Mouse (Mus musculus) MEL (cell line): ENCODE data around the gene D430041D05Rik. TPM values are rescaled to one million over a fixed set of nuclear protein-coding genes. Genes with fewer than 3 reads are reported as not detected.

Experiments used
- DNase-seq: peaks from one replicate; pipeline ENCODE4 v3.0.0; 2011; ENCODE audit warnings: low read depth, low spot score
- H3K27ac ChIP-seq: 2 replicates; pipeline ENCODE4 v1.5.1; 2012; ENCODE audit warnings: low read depth, mild to moderate bottlenecking, control low read depth, low read length, moderate library complexity; ENCODE audit not compliant: control insufficient read depth
- H3K27me3 ChIP-seq, 2 experiments: fragments of 150-350 bp in 1 of 2; sonication (generic) in 1 of 2; 2 replicates each; pipeline ENCODE4 v1.6.1; 2012; ENCODE audit warnings: low read length in 2 of 2, mild to moderate bottlenecking in 2 of 2, improper control_type of control experiment in 1 of 2, moderate library complexity in 1 of 2; ENCODE audit not compliant: insufficient read depth in 2 of 2, control insufficient read depth in 1 of 2
- H3K36me3 ChIP-seq, 2 experiments: 2 replicates each; pipeline ENCODE4 v1.6.1; 2012 to 2014; ENCODE audit warnings: low read length in 2 of 2, improper control_type of control experiment in 1 of 2, inconsistent platforms in 1 of 2, mild to moderate bottlenecking in 1 of 2; ENCODE audit not compliant: insufficient read depth in 2 of 2, control insufficient read depth in 1 of 2
- H3K4me1 ChIP-seq, 2 experiments: fragments of 150-350 bp in 1 of 2; sonication (generic) in 1 of 2; 2 replicates each; pipeline ENCODE4 v1.6.1; 2012; ENCODE audit warnings: low read length in 2 of 2, improper control_type of control experiment in 1 of 2, mild to moderate bottlenecking in 1 of 2; ENCODE audit not compliant: insufficient read depth in 2 of 2, control insufficient read depth in 1 of 2
- H3K4me3 ChIP-seq, 2 experiments: fragments of 150-350 bp in 1 of 2; sonication (generic) in 1 of 2; 2 replicates each; pipeline ENCODE4 v1.5.1; 2012; ENCODE audit warnings: low read depth in 2 of 2, low read length in 2 of 2, mild to moderate bottlenecking in 2 of 2, moderate library complexity in 2 of 2, control low read depth in 1 of 2, improper control_type of control experiment in 1 of 2; ENCODE audit not compliant: control insufficient read depth in 1 of 2, insufficient read depth in 1 of 2
- H3K79me2 ChIP-seq: 2 replicates; pipeline ENCODE4 v1.6.1; 2012; ENCODE audit warnings: mild to moderate bottlenecking, low read length, moderate library complexity; ENCODE audit not compliant: control insufficient read depth, poor library complexity, insufficient read depth
- H3K9ac ChIP-seq: 2 replicates; pipeline ENCODE4 v1.6.1; 2012; ENCODE audit warnings: low read depth, mild to moderate bottlenecking, control low read depth, low read length, moderate library complexity; ENCODE audit not compliant: control insufficient read depth, poor library complexity, severe bottlenecking
- H3K9me3 ChIP-seq: fragments of 150-350 bp; sonication (generic); replicated peaks from 2 replicates; pipeline ENCODE4 v1.6.1; 2012; ENCODE audit warnings: mild to moderate bottlenecking, low read length, improper control_type of control experiment, moderate library complexity; ENCODE audit not compliant: insufficient read depth
- CHD1 ChIP-seq: IDR thresholded peaks from 2 replicates; pipeline ENCODE4 v1.6.1; 2012; ENCODE audit warnings: low read depth, mild to moderate bottlenecking, inconsistent platforms, low read length, improper control_type of control experiment
- CHD2 ChIP-seq: IDR thresholded peaks from 2 replicates; pipeline ENCODE4 v1.6.1; 2011; ENCODE audit warnings: low read length, improper control_type of control experiment
- E2F4 ChIP-seq: IDR thresholded peaks from 2 replicates; pipeline ENCODE4 v1.6.1; 2011; ENCODE audit warnings: low read depth, low read length, improper control_type of control experiment, borderline replicate concordance
- EP300 ChIP-seq, 2 experiments: IDR thresholded peaks; 2 replicates each; pipeline ENCODE4 v1.6.1; 2011; ENCODE audit warnings: improper control_type of control experiment in 2 of 2, low read length in 2 of 2, low read depth in 1 of 2, mild to moderate bottlenecking in 1 of 2
- GATA1 ChIP-seq: IDR thresholded peaks from 2 replicates; pipeline ENCODE4 v1.6.1; 2011; ENCODE audit warnings: low read depth, low read length, improper control_type of control experiment
- HCFC1 ChIP-seq: IDR thresholded peaks from 2 replicates; pipeline ENCODE4 v1.6.1; 2012; ENCODE audit warnings: low read depth, mild to moderate bottlenecking, inconsistent platforms, low read length, improper control_type of control experiment, moderate library complexity
- JUND ChIP-seq: IDR thresholded peaks from 2 replicates; pipeline ENCODE4 v1.6.1; 2011; ENCODE audit warnings: low read depth, mild to moderate bottlenecking, improper control_type of control experiment, low read length
- KAT2A ChIP-seq: conservative IDR thresholded peaks from 2 replicates; pipeline ENCODE4 v1.6.1; 2012; ENCODE audit warnings: low read depth, low read length, improper control_type of control experiment, inconsistent platforms
- MAFK ChIP-seq: IDR thresholded peaks from 2 replicates; pipeline ENCODE4 v1.6.1; 2011; ENCODE audit warnings: low read depth, mild to moderate bottlenecking, low read length, improper control_type of control experiment, borderline replicate concordance
- MAX ChIP-seq: IDR thresholded peaks from 2 replicates; pipeline ENCODE4 v1.6.1; 2011; ENCODE audit warnings: low read length, improper control_type of control experiment
- MEF2A ChIP-seq: IDR thresholded peaks from 2 replicates; pipeline ENCODE4 v1.6.1; 2014; ENCODE audit warnings: low read depth, mild to moderate bottlenecking, inconsistent platforms, low read length, improper control_type of control experiment; ENCODE audit not compliant: poor library complexity, insufficient replicate concordance, severe bottlenecking; ENCODE audit errors: extremely low read depth
- MXI1 ChIP-seq: IDR thresholded peaks from 2 replicates; pipeline ENCODE4 v1.6.1; 2011; ENCODE audit warnings: mild to moderate bottlenecking, low read depth, low read length, improper control_type of control experiment
- MYB ChIP-seq: IDR thresholded peaks from 2 replicates; pipeline ENCODE4 v1.6.1; 2011; ENCODE audit warnings: mild to moderate bottlenecking, low read depth, low read length, improper control_type of control experiment
- NELFE ChIP-seq: IDR thresholded peaks from 2 replicates; pipeline ENCODE4 v1.6.1; 2011; ENCODE audit warnings: low read depth, low read length, improper control_type of control experiment
- NRF1 ChIP-seq: IDR thresholded peaks from 2 replicates; pipeline ENCODE4 v1.6.1; 2014; ENCODE audit warnings: low read depth, mild to moderate bottlenecking, inconsistent platforms, low read length, improper control_type of control experiment, moderate library complexity; ENCODE audit not compliant: poor library complexity, insufficient read depth, severe bottlenecking
- POLR2A ChIP-seq, 2 experiments: IDR thresholded peaks; 2 replicates each; pipeline ENCODE4 v1.6.1; 2011 to 2012; ENCODE audit warnings: low read length in 2 of 2, mild to moderate bottlenecking in 2 of 2, control low read depth in 1 of 2, improper control_type of control experiment in 1 of 2, low read depth in 1 of 2, moderate library complexity in 1 of 2; ENCODE audit not compliant: control insufficient read depth in 1 of 2, insufficient read depth in 1 of 2, poor library complexity in 1 of 2
- POLR2AphosphoS2 ChIP-seq: IDR thresholded peaks from 2 replicates; pipeline ENCODE4 v1.6.1; 2011; ENCODE audit warnings: low read length, improper control_type of control experiment
- POLR2AphosphoS5 ChIP-seq: IDR thresholded peaks from 2 replicates; pipeline ENCODE4 v1.6.1; 2012; ENCODE audit warnings: low read depth, borderline replicate concordance, mild to moderate bottlenecking, inconsistent platforms, low read length, moderate library complexity, mixed read lengths
- RCOR1 ChIP-seq: IDR thresholded peaks from 2 replicates; pipeline ENCODE4 v1.6.1; 2012; ENCODE audit warnings: low read depth, mild to moderate bottlenecking, inconsistent platforms, low read length, improper control_type of control experiment
- SMC3 ChIP-seq: IDR thresholded peaks from 2 replicates; pipeline ENCODE4 v1.6.1; 2011; ENCODE audit warnings: low read depth, low read length, improper control_type of control experiment
- TAL1 ChIP-seq: IDR thresholded peaks from 2 replicates; pipeline ENCODE4 v1.6.1; 2012; ENCODE audit warnings: mild to moderate bottlenecking, inconsistent platforms, low read length, moderate library complexity, mixed read lengths
- TCF12 ChIP-seq: IDR thresholded peaks from 2 replicates; pipeline ENCODE4 v1.6.1; 2014; ENCODE audit warnings: low read depth, mild to moderate bottlenecking, inconsistent platforms, low read length, improper control_type of control experiment, moderate library complexity
- USF2 ChIP-seq, 2 experiments: IDR thresholded peaks; 2 replicates each; pipeline ENCODE4 v1.6.1; 2011 to 2012; ENCODE audit warnings: improper control_type of control experiment in 2 of 2, low read length in 2 of 2, borderline replicate concordance in 1 of 2, inconsistent platforms in 1 of 2, low read depth in 1 of 2, mild to moderate bottlenecking in 1 of 2; ENCODE audit not compliant: insufficient read depth in 1 of 2
- ZKSCAN1 ChIP-seq: IDR thresholded peaks from 2 replicates; pipeline ENCODE4 v1.6.1; 2012; ENCODE audit warnings: low read depth, mild to moderate bottlenecking, inconsistent platforms, low read length, improper control_type of control experiment, moderate library complexity
- ZMIZ1 ChIP-seq: IDR thresholded peaks from 2 replicates; pipeline ENCODE4 v1.6.1; 2012; ENCODE audit warnings: low read depth, mild to moderate bottlenecking, inconsistent platforms, low read length, improper control_type of control experiment, moderate library complexity
- ZNF384 ChIP-seq: IDR thresholded peaks from 2 replicates; pipeline ENCODE4 v1.6.1; 2012; ENCODE audit warnings: low read depth, mild to moderate bottlenecking, inconsistent platforms, low read length, improper control_type of control experiment
- polyA plus RNA-seq, 2 experiments: library from polyadenylated mRNA; stranded (reverse) in 1 of 2; unstranded in 1 of 2; fragments of >175 nt in 1 of 2; fragments of >200 nt in 1 of 2; gene quantifications; 2 replicates each; pipeline versions ENCODE4 v1.2.1 to v1.2.4; 2012; ENCODE audit warnings: low replicate concordance in 2 of 2, low read depth in 1 of 2; ENCODE audit not compliant: insufficient read length in 2 of 2, insufficient read depth in 1 of 2, missing spikeins in 1 of 2
- total RNA-seq: library from RNA; depleted of rRNA; stranded (reverse); fragments of 300-350 nt; gene quantifications from 2 replicates; pipeline ENCODE4 v1.2.3, GENCODE M21; 2012

Gene D430041D05Rik
- total and polyA plus RNA-seq, 3 experiments = 0.46 to 1.1 TPM; not detected in 1

- H3K4me1 ChIP-seq = no peaks in the 10 kb centered on the region
- H3K36me3 ChIP-seq = no peaks in the 10 kb centered on the region
- no peak overlapping the region for H3K4me3 ChIP-seq
- no peak for TF ChIP-seq MYB
- no peak for TF ChIP-seq NELFE
- TF ChIP-seq GATA1 = no peak
- no peak for TF ChIP-seq KAT2A
- TF ChIP-seq POLR2A (IDR thresholded peaks at IDR 0.05; ENCODE audit: control insufficient read depth in 1 of 2, insufficient read depth in 1 of 2, low read depth in 1 of 2, low read length in 2 of 2, poor library complexity in 1 of 2) = no peak
- no peak for TF ChIP-seq E2F4
- no peak for TF ChIP-seq MAX
- TF ChIP-seq HCFC1 = no peak
- no peak for TF ChIP-seq SMC3
- TF ChIP-seq TCF12 = no peak
- no peak for TF ChIP-seq RCOR1
- TF ChIP-seq ZKSCAN1 = no peak
- TF ChIP-seq ZMIZ1 = no peak
- TF ChIP-seq MEF2A = no peak
- no peak for TF ChIP-seq USF2 (IDR thresholded peaks at IDR 0.05; ENCODE audit: borderline replicate concordance in 1 of 2, insufficient read depth in 1 of 2, low read depth in 1 of 2, low read length in 2 of 2)
- no peak for TF ChIP-seq EP300 (IDR thresholded peaks at IDR 0.05; ENCODE audit: low read depth in 1 of 2, low read length in 2 of 2)
- TF ChIP-seq MXI1 = no peak
- no peak for TF ChIP-seq MAFK
- H3K79me2 ChIP-seq = no peaks in the 10 kb centered on the region
- H3K9ac ChIP-seq = no peak overlapping the region
- peaks cover 6 to 9% of the 10 kb centered on the region in 2 experiments; a peak in 3 of 4 replicates for H3K27me3 ChIP-seq
- DNase-seq = no peak
- no peak overlapping the region for H3K27ac ChIP-seq
- H3K9me3 ChIP-seq = no peaks in the 10 kb centered on the region
These were observed 128.0 kb downstream of the D430041D05Rik start for GRCm38 (mm10) chr2:104282835-104283234.

- Histone ChIP-seq H3K9ac (no peak overlapping the region), H3K4me1 (no peaks in the 10 kb centered on the region)
- TF ChIP-seq MYB = no peak
- TF ChIP-seq CHD1 = no peak
- TF ChIP-seq NRF1 = no peak
- no peak for TF ChIP-seq MXI1
- TF ChIP-seq ZMIZ1 = no peak
- no peak for TF ChIP-seq JUND
- TF ChIP-seq ZNF384 = no peak
- TF ChIP-seq MAX = no peak
- TF ChIP-seq POLR2AphosphoS5 = no peak
- no peak for TF ChIP-seq TAL1
- TF ChIP-seq EP300 (IDR thresholded peaks at IDR 0.05; ENCODE audit: low read depth in 1 of 2, low read length in 2 of 2) = no peak
- no peak for TF ChIP-seq POLR2AphosphoS2
- no peak for TF ChIP-seq CHD2
- TF ChIP-seq, all 39 proteins: peak for 0
- no peaks in the 10 kb centered on the region for H3K9me3 ChIP-seq
- no peak overlapping the region for H3K27ac ChIP-seq
- no peaks in the 10 kb centered on the region for H3K36me3 ChIP-seq
- H3K79me2 ChIP-seq = no peaks in the 10 kb centered on the region
- H3K27me3 ChIP-seq = peaks cover 6 to 12% of the 10 kb centered on the region in 2 experiments
- no peak overlapping the region for H3K4me3 ChIP-seq
- no peak for DNase-seq
These were observed 143.8 kb downstream of the D430041D05Rik start for GRCm38 (mm10) chr2:104267049-104267448.
